ENCODE assay signal across 9 mouse cellular contexts in genomic region chr17:47887381-47888154, GRCm38 (mm10). TPM values are rescaled to one million over a fixed set of nuclear protein-coding genes. Genes with fewer than 3 reads are reported as not detected.
DNase-seq lines count a peak whose midpoint lies in the region; ATAC-seq lines count a peak whose summit lies in the region.
"Had no signal": no experiment of that assay in that cellular context is flagged by ENCODE, and none has a peak within 500 bp of the region (broad histone marks: within the 10 kb centered on the region; RNA-seq: fewer than 3 reads in every experiment).

No protein-coding gene starts in this region.

- peaks cover 13% of the 10 kb centered on the region for H3K4me1 ChIP-seq in hindbrain, embryonic 15.5 days (replicated peaks)
- peaks cover 19% of the 10 kb centered on the region for H3K4me1 ChIP-seq in midbrain, embryonic 14.5 days (ENCODE audit: control insufficient read depth, insufficient read depth, low read length)

- WGBS in hindbrain, embryonic 15.5 days: 19% methylated on average over 13 of the region's 13 CpGs
- WGBS in midbrain, embryonic 14.5 days: 14% methylated on average over 13 of the region's 13 CpGs

- no peak overlapping the region for H3K4me2 ChIP-seq in hindbrain, embryonic 15.5 days
- H3K4me2 ChIP-seq in midbrain, embryonic 14.5 days (ENCODE audit: low read length): no peak overlapping the region

- no peak overlapping the region for H3K27ac ChIP-seq in hindbrain, embryonic 15.5 days (replicated peaks)
- H3K27ac ChIP-seq in midbrain, embryonic 14.5 days (replicated peaks; ENCODE audit: low read depth, low read length): peak overlapping the region; percentile 37; the same call in 1 of the 2 replicates

- H3K27me3 ChIP-seq in hindbrain, embryonic 15.5 days: 0 out of 2 replicates have a peak, but pooled peaks cover 4% of the 10 kb centered on the region
- H3K27me3 ChIP-seq in midbrain, embryonic 14.5 days (ENCODE audit: control insufficient read depth, insufficient read depth, low read length): no peaks in the 10 kb centered on the region

- no peak overlapping the region for H3K9ac ChIP-seq in hindbrain, embryonic 15.5 days
- peak overlapping the region; percentile 14; the same call in 1 of the 2 replicates for H3K9ac ChIP-seq in midbrain, embryonic 14.5 days (replicated peaks; ENCODE audit: low read length)

- H3K9me3 ChIP-seq in hindbrain, embryonic 15.5 days: no peaks in the 10 kb centered on the region
- H3K9me3 ChIP-seq in midbrain, embryonic 14.5 days (ENCODE audit: control insufficient read depth, low read length): no peaks in the 10 kb centered on the region

- ATAC-seq in hindbrain, embryonic 15.5 days (ENCODE audit: low FRiP score, low read depth): peak; percentile 37; the same call in 1 of the 2 replicates
- peak; percentile 59; the same call in 1 of the 2 replicates for ATAC-seq in midbrain, embryonic 14.5 days (ENCODE audit: low FRiP score, low TSS enrichment)

- no peak overlapping the region for H3K4me3 ChIP-seq in hindbrain, embryonic 15.5 days
- H3K4me3 ChIP-seq in midbrain, embryonic 14.5 days (replicated peaks; ENCODE audit: low read depth, low read length): no peak overlapping the region

- peak; percentile 17 for DNase-seq in gastrocnemius, postnatal 25 days
- no peak for DNase-seq in gastrocnemius, postnatal 10 days
- DNase-seq in WW6 (ENCODE audit: low read depth, low spot score): peak; percentile 78
- DNase-seq in midbrain, embryonic 14.5 days: peak; percentile 56
- no peak for DNase-seq in testis, postnatal 10 days (ENCODE audit: low spot score)
- no peak for DNase-seq in right cerebral cortex, postnatal 10 days (ENCODE audit: low spot score in 2 of 2)
- DNase-seq in cerebellum, postnatal 36 days: no peak

- H3K36me3 ChIP-seq in hindbrain, embryonic 15.5 days: no peaks in the 10 kb centered on the region
- H3K36me3 ChIP-seq in midbrain, embryonic 14.5 days (ENCODE audit: control insufficient read depth, insufficient read depth, low read length): no peaks in the 10 kb centered on the region

RNA-seq across cellular contexts. Expression of gene Foxp4, which starts 36.9 kb away (rescaled TPM):
- total RNA-seq in gastrocnemius, postnatal 25 days (2021): 1 to 10 TPM; 6.4 to 7.6 TPM
- total RNA-seq in gastrocnemius, postnatal 10 days (2021): 10 to 100 TPM; 10.2 to 16.1 TPM
- 34.3 and 42.2 TPM in 2 replicates for polyA plus RNA-seq in hindbrain, embryonic 15.5 days (2015; fragmentation: Nextera tagmentation; extraction: Ambion mirVana)
- 40.6 and 40.9 TPM in 2 replicates for polyA plus RNA-seq in midbrain, embryonic 14.5 days (2014; fragmentation: Nextera tagmentation; extraction: Ambion mirVana)

RNA-seq across cellular contexts. Expression of gene Mdfi, which starts 53.1 kb away (rescaled TPM):
- total RNA-seq in gastrocnemius, postnatal 25 days (2021): 1 to 10 TPM; 1.0 to 1.1 TPM
- total RNA-seq in gastrocnemius, postnatal 10 days (2021): 10 to 100 TPM in 1 of 2 experiments, 1 to 10 TPM in 1; 7.2 to 10.0 TPM
- 4.0 and 4.2 TPM in 2 replicates for polyA plus RNA-seq in hindbrain, embryonic 15.5 days (2015; fragmentation: Nextera tagmentation; extraction: Ambion mirVana)
- polyA plus RNA-seq in midbrain, embryonic 14.5 days (2014; fragmentation: Nextera tagmentation; extraction: Ambion mirVana): 8.3 and 8.4 TPM in 2 replicates
- total RNA-seq: neutrophil, adult 5-6 weeks had no signal

Comparison
In these comparisons a context has a peak if more than half of its experiments do, and no peak if none do; other contexts are left out.
1. DNase-seq: peak in gastrocnemius, postnatal 25 days (single experiment), WW6 (single experiment) and midbrain, embryonic 14.5 days (single experiment); none in gastrocnemius, postnatal 10 days (single experiment), testis, postnatal 10 days (single experiment), right cerebral cortex, postnatal 10 days (0 of 2) and cerebellum, postnatal 36 days (0 of 2).